Mouse (Mus musculus) hindbrain, embryonic 13.5 days (tissue): ENCODE results near the gene Glis3. TPM values are rescaled to one million over a fixed set of nuclear protein-coding genes. Genes with fewer than 3 reads are reported as not detected.

Source experiments
- ATAC-seq: fragments of 200-750 bp; cut with Nextera tagmentation; 2 replicates; pipeline ENCODE4 v1.8.0; 2017; ENCODE audit warnings: moderate TSS enrichment; ENCODE audit not compliant: low FRiP score
- H3K27ac ChIP-seq: fragments of 300-500 bp; sonication (generic); 2 replicates; pipeline ENCODE4 v1.5.1; 2015; ENCODE audit warnings: inconsistent platforms, mild to moderate bottlenecking, moderate library complexity
- H3K27me3 ChIP-seq: fragments of 300-500 bp; sonication (generic); 2 replicates; pipeline ENCODE4 v1.6.1; 2015; ENCODE audit warnings: mild to moderate bottlenecking, inconsistent platforms
- H3K36me3 ChIP-seq: fragments of 300-500 bp; sonication (generic); 2 replicates; pipeline ENCODE4 v1.6.1; 2015; ENCODE audit warnings: mild to moderate bottlenecking, inconsistent platforms
- H3K4me1 ChIP-seq: fragments of 300-500 bp; sonication (generic); replicated peaks from 2 replicates; pipeline ENCODE4 v1.6.1; 2015; ENCODE audit warnings: inconsistent platforms
- H3K4me2 ChIP-seq: fragments of 300-500 bp; sonication (generic); 2 replicates; pipeline ENCODE4 v1.6.1; 2015; ENCODE audit warnings: inconsistent platforms, mild to moderate bottlenecking, moderate library complexity
- H3K4me3 ChIP-seq: fragments of 300-500 bp; sonication (generic); 2 replicates; pipeline ENCODE4 v1.5.1; 2015; ENCODE audit warnings: mild to moderate bottlenecking, inconsistent platforms
- H3K9ac ChIP-seq: fragments of 300-500 bp; sonication (generic); 2 replicates; pipeline ENCODE4 v1.6.1; 2015; ENCODE audit warnings: mild to moderate bottlenecking, inconsistent platforms
- H3K9me3 ChIP-seq: fragments of 300-500 bp; sonication (generic); 2 replicates; pipeline ENCODE4 v1.6.1; 2016; ENCODE audit warnings: inconsistent platforms
- WGBS: fragments of 180-500 bp; shearing (Covaris S2); methylation state at CpG from one replicate; pipeline ENCODE4 v1.1.7; 2015; 5-methylcytosine and 5-hydroxymethylcytosine counted together
- polyA plus RNA-seq: library from polyadenylated mRNA; unstranded; fragments of >200 nt; fragmentation: Nextera tagmentation; extraction: Ambion mirVana; gene quantifications from 2 replicates; pipeline ENCODE4 v1.2.1, GENCODE M21; 2015

Gene Glis3
- polyA plus RNA-seq, 1 experiment from 2014 or later = 3.5 TPM

DNA sequence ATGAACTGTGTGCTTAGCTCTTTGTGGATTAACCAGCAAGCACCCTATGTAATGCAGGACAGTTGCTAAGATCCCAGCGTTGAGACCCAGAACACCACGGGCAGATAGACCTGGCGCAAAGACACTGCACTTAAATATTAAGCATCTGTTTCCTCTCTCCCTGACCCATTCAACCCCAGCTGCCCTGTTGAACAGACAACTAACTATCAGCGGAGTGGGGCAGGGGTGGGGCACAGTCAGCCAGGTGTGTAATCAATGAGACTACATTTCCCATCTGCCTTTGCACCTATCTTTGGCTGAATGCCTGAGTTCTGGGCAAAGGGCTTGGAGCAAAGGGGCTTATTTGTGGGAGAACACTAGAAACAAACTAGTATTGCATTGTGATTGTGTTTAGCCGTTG lies 180.1 kb downstream of the Glis3 start:
- no peaks in the 10 kb centered on the region for H3K27me3 ChIP-seq
- no peak overlapping the region for H3K4me2 ChIP-seq
- H3K4me3 ChIP-seq = no peak overlapping the region
- 0 out of 2 replicates have a peak, but pooled peaks cover 4% of the 10 kb centered on the region for H3K4me1 ChIP-seq
- 95% methylated on average over 5 of the region's 5 CpGs for WGBS
- H3K9me3 ChIP-seq = no peaks in the 10 kb centered on the region
- no peaks in the 10 kb centered on the region for H3K36me3 ChIP-seq
- no peak overlapping the region for H3K9ac ChIP-seq
- H3K27ac ChIP-seq = no peak overlapping the region
- no peak for ATAC-seq

GRCm38 (mm10) chr19:28495926-28496325 lies 184.0 kb downstream of the Glis3 start:
- H3K9me3 ChIP-seq = no peaks in the 10 kb centered on the region
- H3K36me3 ChIP-seq = no peaks in the 10 kb centered on the region
- no peak overlapping the region for H3K9ac ChIP-seq
- no peak overlapping the region for H3K4me2 ChIP-seq
- ATAC-seq = no peak
- H3K4me3 ChIP-seq = no peak overlapping the region
- no peak overlapping the region for H3K27ac ChIP-seq
- no peaks in the 10 kb centered on the region for H3K27me3 ChIP-seq
- WGBS = 69% methylated on average over 6 of the region's 6 CpGs
- 0 out of 2 replicates have a peak, but pooled peaks cover 4% of the 10 kb centered on the region for H3K4me1 ChIP-seq

- 0 out of 2 replicates have a peak, but pooled peaks cover 4% of the 10 kb centered on the region for H3K4me1 ChIP-seq
- no peak for ATAC-seq
- no peak overlapping the region for H3K27ac ChIP-seq
- no peaks in the 10 kb centered on the region for H3K27me3 ChIP-seq
- no peak overlapping the region for H3K4me3 ChIP-seq
- H3K9me3 ChIP-seq = no peaks in the 10 kb centered on the region
- no peaks in the 10 kb centered on the region for H3K36me3 ChIP-seq
- WGBS = 91% methylated on average over 8 of the region's 8 CpGs
- H3K9ac ChIP-seq = no peak overlapping the region
- no peak overlapping the region for H3K4me2 ChIP-seq
These were observed 186.1 kb downstream of the Glis3 start for GRCm38 (mm10) chr19:28493605-28494260.

DNA sequence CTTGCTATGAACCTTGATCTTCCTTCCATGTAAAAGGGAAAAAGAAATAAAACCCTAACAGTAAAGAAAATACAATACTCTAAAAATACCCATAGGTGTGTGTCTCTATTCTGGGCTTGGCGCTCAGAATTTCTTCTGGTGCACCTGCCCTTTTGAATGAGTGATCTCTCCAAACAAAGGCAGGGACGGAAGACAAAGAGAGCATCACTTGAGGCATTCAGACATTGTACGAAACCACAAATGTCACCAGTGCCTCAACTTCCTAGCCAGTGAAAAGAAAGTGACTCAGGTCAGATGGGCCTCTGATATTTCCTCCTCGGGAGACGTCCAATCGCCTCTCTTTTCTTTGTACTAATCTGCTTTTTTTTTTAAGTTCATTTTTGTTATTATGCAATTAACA lies 201.8 kb downstream of the Glis3 start:
- Histone ChIP-seq H3K4me2 (no peak overlapping the region), H3K36me3 (no peaks in the 10 kb centered on the region), H3K4me3 (no peak overlapping the region), H3K9me3 (no peaks in the 10 kb centered on the region), H3K9ac (no peak overlapping the region), H3K27ac (no peak overlapping the region), H3K4me1 (peaks cover 6% of the 10 kb centered on the region), H3K27me3 (no peaks in the 10 kb centered on the region)
- WGBS = 23% methylated on average over 6 of the region's 6 CpGs
- ATAC-seq = no peak

- Histone ChIP-seq H3K9ac (no peak overlapping the region), H3K4me1 (peaks cover 6% of the 10 kb centered on the region), H3K9me3 (no peaks in the 10 kb centered on the region), H3K4me2 (no peak overlapping the region), H3K4me3 (no peak overlapping the region), H3K27me3 (no peaks in the 10 kb centered on the region), H3K36me3 (no peaks in the 10 kb centered on the region), H3K27ac (0 out of 2 replicates have a peak overlapping the region, but pooled peaks have one; percentile 15)
- no peak for ATAC-seq
- WGBS = 9% methylated on average over 6 of the region's 6 CpGs
These were observed 202.5 kb downstream of the Glis3 start for GRCm38 (mm10) chr19:28477326-28477863.

DNA sequence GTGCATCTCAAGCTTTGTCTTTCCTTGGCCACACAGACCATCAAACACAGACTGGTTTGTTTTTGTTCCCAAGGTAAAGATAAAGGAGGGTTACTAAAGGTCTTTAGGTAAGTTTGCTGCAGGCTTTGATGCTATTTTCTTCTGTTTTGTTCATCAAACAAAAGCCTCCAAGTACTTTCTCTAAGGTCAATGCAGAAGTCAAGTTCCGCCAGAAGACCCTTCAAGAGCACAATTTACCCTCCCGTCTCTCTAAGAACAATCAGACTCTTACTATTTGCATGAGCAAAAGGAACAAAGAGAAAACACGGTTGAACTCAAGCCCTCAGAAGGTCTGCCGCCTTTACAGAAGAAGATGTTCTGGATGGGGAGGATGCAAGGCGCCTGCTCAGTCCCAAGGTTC lies 206.3 kb downstream of the Glis3 start:
- 67% methylated on average over 5 of the region's 5 CpGs for WGBS
- no peak for ATAC-seq
- H3K9me3 ChIP-seq = no peaks in the 10 kb centered on the region
- no peak overlapping the region for H3K27ac ChIP-seq
- H3K4me1 ChIP-seq = peaks cover 6% of the 10 kb centered on the region
- H3K27me3 ChIP-seq = no peaks in the 10 kb centered on the region
- H3K36me3 ChIP-seq = no peaks in the 10 kb centered on the region
- no peak overlapping the region for H3K9ac ChIP-seq
- no peak overlapping the region for H3K4me2 ChIP-seq
- H3K4me3 ChIP-seq = no peak overlapping the region

DNA sequence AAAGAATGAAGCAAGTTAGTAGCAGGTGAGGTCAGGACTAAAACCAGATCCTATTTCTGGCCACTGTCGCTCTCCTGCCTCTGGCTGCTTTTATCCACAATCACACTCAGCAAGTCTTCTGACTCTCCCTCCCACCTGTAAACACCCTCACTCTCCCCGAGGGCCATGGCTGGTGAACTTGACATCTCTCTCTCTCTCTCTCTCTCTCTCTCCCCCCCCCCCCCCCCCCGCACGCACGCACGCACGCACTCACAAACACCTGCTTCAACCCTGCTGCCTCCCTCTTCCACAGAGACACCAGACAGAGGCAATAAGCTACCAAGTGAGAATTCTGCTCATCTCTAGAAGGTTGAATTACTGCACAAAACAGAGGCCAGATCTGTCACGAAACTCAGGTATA lies 208.7 kb downstream of the Glis3 start:
- no peaks in the 10 kb centered on the region for H3K9me3 ChIP-seq
- H3K27ac ChIP-seq = no peak overlapping the region
- H3K4me2 ChIP-seq = no peak overlapping the region
- H3K4me1 ChIP-seq = no peaks in the 10 kb centered on the region; the same call in 1 of the 2 replicates
- no peaks in the 10 kb centered on the region for H3K27me3 ChIP-seq
- 81% methylated on average over 7 of the region's 8 CpGs for WGBS
- no peak for ATAC-seq
- no peaks in the 10 kb centered on the region for H3K36me3 ChIP-seq
- H3K4me3 ChIP-seq = no peak overlapping the region
- H3K9ac ChIP-seq = no peak overlapping the region

GRCm38 (mm10) chr19:28465779-28466178 lies 214.1 kb downstream of the Glis3 start:
- 78% methylated on average over 5 of the region's 5 CpGs for WGBS
- no peak overlapping the region for H3K4me3 ChIP-seq
- no peaks in the 10 kb centered on the region for H3K9me3 ChIP-seq
- no peaks in the 10 kb centered on the region for H3K27me3 ChIP-seq
- 0 out of 2 replicates have a peak, but pooled peaks cover 3% of the 10 kb centered on the region for H3K4me1 ChIP-seq
- no peak for ATAC-seq
- no peak overlapping the region for H3K4me2 ChIP-seq
- no peak overlapping the region for H3K27ac ChIP-seq
- H3K36me3 ChIP-seq = no peaks in the 10 kb centered on the region
- no peak overlapping the region for H3K9ac ChIP-seq

DNA sequence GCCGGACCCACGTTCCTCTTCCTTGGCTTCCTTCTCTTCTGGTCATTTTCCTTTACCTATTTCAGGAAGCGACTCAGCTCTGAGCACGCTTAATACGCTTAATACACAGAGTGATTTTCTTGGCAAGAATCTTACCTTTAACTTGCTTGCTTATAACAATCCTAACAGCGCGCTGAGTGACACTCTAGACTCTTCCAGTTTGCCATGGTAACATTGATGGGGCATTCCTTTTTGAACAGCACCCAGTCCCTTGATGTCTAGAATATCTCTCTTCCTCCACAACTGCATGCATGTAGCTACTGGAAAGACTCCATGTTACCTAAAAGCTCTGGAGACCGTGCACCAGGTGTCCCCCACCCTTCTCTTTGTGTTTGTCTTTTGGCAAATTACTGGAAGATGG lies 225.5 kb downstream of the Glis3 start:
- Histone ChIP-seq H3K36me3 (no peaks in the 10 kb centered on the region), H3K27ac (0 out of 2 replicates have a peak overlapping the region, but pooled peaks have one; percentile 4), H3K4me2 (no peak overlapping the region), H3K27me3 (no peaks in the 10 kb centered on the region), H3K4me3 (no peak overlapping the region), H3K9me3 (no peaks in the 10 kb centered on the region), H3K4me1 (peaks cover 12% of the 10 kb centered on the region), H3K9ac (no peak overlapping the region)
- ATAC-seq = no peak
- WGBS = 86% methylated on average over 8 of the region's 8 CpGs

- no peaks in the 10 kb centered on the region for H3K36me3 ChIP-seq
- no peak overlapping the region for H3K4me3 ChIP-seq
- no peaks in the 10 kb centered on the region for H3K9me3 ChIP-seq
- peaks cover 12% of the 10 kb centered on the region for H3K4me1 ChIP-seq
- 15% methylated on average over 12 of the region's 12 CpGs for WGBS
- H3K4me2 ChIP-seq = peak overlapping the region; percentile 29
- H3K27me3 ChIP-seq = no peaks in the 10 kb centered on the region
- H3K27ac ChIP-seq = peak overlapping the region; percentile 70
- peak; percentile 77 for ATAC-seq
- H3K9ac ChIP-seq = no peak overlapping the region
These were observed 226.8 kb downstream of the Glis3 start for GRCm38 (mm10) chr19:28452951-28453520.

DNA sequence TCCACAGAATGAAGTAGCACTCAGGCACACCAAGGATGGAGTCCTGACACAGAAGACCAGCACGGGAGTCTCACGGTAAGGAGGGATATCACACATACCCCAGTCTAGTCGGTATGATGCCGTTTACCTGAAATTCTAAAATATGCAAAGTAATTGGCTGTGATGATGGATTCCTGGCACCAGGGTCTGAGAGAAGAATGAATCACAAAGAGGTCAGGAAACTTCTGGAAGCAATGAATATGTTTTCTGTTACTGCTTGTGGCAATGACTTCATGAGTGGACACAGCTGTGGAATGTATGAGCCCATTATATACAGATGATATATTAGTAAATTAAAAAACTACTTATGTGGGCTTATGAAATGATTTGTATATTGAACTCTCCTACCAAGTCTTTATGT lies 231.1 kb downstream of the Glis3 start:
- no peak for ATAC-seq
- no peak overlapping the region for H3K4me2 ChIP-seq
- peaks cover 12% of the 10 kb centered on the region for H3K4me1 ChIP-seq
- H3K4me3 ChIP-seq = no peak overlapping the region
- no peak overlapping the region for H3K9ac ChIP-seq
- no peaks in the 10 kb centered on the region for H3K36me3 ChIP-seq
- WGBS = 92% methylated on average over 4 of the region's 4 CpGs
- H3K27ac ChIP-seq = no peak overlapping the region
- H3K9me3 ChIP-seq = no peaks in the 10 kb centered on the region
- no peaks in the 10 kb centered on the region for H3K27me3 ChIP-seq

- Histone ChIP-seq H3K36me3 (no peaks in the 10 kb centered on the region), H3K4me3 (no peak overlapping the region), H3K27me3 (no peaks in the 10 kb centered on the region), H3K9ac (no peak overlapping the region), H3K4me2 (no peak overlapping the region), H3K4me1 (no peaks in the 10 kb centered on the region), H3K9me3 (no peaks in the 10 kb centered on the region), H3K27ac (no peak overlapping the region)
- 93% methylated on average over 4 of the region's 4 CpGs for whole genome bisulfite sequencing
- ATAC-seq = no peak
These were observed 237.7 kb downstream of the Glis3 start for GRCm38 (mm10) chr19:28442161-28442560.
